Mouse (Mus musculus): Measurements from ENCODE around the gene Tmpo.
A peak's percentile ranks its signal among the peaks of the same experiment; 100 is the strongest.
"Not testable (repeated sequence)": the region's sequence is repeated elsewhere in the genome, so short reads cannot be mapped to it uniquely, and the experiment has no call there.

Gene Tmpo

GRCm38 (mm10) chr10:91184893-91185292 is 3.8 kb upstream of the Tmpo start:
- DNase-seq (ENCODE audit: low spot score in 2 of 2): not testable (repeated sequence)

DNA sequence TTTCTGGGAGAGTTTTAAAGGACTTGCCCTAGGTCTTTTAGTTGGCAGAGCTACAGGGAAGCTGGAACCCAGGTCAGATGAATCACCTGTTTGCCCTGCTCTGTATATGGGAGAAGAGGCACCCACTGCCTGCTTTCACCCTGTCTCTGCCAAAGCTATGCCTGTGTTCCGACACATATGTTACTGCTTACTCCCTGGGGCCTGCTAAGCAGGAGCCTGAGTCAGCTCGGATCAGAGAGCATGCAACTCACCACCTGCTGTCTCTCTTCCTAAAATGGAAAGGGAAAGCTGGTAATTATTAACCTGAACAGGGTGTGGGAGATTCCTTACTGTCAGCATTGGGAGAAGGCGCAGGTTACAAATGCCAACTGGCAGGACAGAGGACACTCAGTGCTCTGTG is 2.2 kb upstream of the Tmpo start:
- no peak for DNase-seq (ENCODE audit: low spot score in 2 of 2)

- DNase-seq (ENCODE audit: low spot score in 2 of 2): peak in 1 of 2 experiments; percentile 28
These were observed 1.3 kb upstream of the Tmpo start for GRCm38 (mm10) chr10:91182291-91182990.

DNA sequence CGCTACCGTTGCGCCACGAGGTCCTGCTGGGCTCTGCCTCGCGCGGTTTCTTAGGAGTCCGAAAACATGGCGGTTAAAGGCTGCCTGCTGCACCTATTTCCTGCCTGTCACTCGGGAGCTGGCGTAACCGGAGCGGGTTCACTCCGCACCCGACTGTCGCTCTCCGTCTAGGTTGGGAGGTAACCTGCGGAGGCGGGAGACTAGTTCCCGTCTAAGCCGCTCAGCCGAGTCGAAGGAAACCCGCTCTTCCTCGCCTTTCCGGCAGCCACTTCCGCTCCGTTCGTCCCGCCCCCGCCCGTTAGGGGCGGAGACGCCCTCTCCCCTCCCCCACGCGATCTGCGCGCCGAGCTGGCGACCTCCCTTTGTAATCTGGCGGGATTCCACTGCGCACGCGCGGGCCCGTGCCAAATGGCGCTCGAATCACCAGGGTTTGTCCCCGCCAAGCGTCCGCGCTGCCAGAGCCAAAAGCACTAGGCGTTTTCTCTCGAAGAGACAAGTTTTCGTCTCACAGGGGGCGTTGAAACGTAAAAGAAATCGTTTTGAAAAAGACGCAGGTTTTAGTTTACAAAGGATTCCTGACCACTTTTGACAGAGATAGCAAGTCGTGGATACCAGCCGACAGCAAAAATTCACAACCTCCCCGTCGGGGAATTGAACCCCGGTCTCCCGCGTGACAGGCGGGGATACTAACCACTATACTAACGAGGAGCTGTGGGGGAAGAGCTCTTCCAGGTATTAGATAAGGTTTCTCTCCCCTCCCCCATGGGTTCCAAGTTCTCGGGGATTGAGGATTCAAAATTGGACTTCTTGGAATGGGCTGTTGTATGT is 560 bp upstream of the Tmpo start:
- peak; percentile 97 to 100 for DNase-seq (ENCODE audit: low spot score in 2 of 2)

DNA sequence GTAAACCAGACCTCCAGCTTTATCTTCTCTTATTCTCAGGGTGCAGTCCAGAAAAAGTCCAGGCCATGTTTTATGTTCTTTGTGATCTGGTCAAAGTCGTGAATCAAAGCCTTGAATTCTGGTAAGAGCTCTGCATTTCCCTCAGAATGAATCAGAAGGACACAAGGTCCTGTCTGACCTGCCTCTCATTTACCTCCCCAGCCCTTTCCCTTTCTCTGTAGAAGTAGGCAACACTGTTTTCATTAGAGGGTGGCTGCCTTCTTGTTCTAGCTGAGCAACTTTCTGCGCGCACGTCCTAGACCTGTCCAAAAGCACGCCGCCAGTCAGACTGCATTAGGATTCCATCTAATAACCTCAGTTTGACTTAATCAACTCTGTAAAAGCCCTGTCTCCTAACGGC is 814 bp downstream of the Tmpo start:
- no peak for DNase-seq (ENCODE audit: low spot score in 2 of 2)

- no peak for DNase-seq (ENCODE audit: low spot score in 2 of 2)
These were observed 1.3 kb downstream of the Tmpo start for GRCm38 (mm10) chr10:91179834-91180233.

GRCm38 (mm10) chr10:91177201-91177600 is 3.9 kb downstream of the Tmpo start:
- DNase-seq (ENCODE audit: low spot score in 2 of 2): no peak

DNA sequence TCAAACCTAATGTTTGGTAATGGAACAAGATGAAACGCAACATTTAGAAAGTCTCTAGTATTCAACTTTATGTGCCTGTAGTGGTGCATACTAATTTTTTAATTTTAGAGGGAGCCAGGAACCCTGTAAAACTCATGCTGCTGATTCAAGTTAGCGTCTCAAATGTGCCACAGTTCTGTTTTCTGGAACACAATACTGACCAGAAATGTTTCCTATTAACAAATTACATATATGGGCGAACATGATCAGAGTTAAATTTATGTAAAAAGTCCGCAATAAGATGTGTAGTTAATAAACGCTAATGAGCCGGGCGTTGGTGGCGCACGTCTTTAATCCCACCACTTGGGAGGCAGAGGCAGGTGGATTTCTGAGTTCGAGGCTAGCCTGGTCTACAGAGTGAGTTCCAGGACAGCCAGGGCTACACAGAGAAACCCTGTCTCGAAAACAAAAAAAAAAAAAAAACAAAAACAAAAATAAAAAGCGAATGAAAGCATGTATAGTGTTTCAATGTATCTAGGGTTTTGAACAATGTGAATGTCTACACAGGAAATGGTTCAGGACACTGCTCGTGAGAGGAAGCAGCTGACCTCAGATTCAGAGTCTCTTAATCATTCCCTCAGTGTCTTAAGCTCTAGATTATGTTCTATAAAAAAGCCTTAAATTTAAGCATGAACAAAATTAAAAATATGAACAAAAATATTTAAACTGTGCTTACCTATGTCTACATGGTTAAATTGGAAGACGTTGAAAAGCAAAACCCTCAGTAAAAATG is 8.6 kb downstream of the Tmpo start:
- no peak for DNase-seq (ENCODE audit: low spot score in 2 of 2)

- peak; percentile 89 to 95 for DNase-seq (ENCODE audit: low spot score in 2 of 2)
These were observed 9.4 kb downstream of the Tmpo start for GRCm38 (mm10) chr10:91171455-91172328.

GRCm38 (mm10) chr10:91171041-91171440 is 10.1 kb downstream of the Tmpo start:
- peak; percentile 53 to 56 for DNase-seq (ENCODE audit: low spot score in 2 of 2)

- peak; percentile 81 to 89 for DNase-seq (ENCODE audit: low spot score in 2 of 2)
These were observed 10.8 kb downstream of the Tmpo start for GRCm38 (mm10) chr10:91170143-91170941.

DNA sequence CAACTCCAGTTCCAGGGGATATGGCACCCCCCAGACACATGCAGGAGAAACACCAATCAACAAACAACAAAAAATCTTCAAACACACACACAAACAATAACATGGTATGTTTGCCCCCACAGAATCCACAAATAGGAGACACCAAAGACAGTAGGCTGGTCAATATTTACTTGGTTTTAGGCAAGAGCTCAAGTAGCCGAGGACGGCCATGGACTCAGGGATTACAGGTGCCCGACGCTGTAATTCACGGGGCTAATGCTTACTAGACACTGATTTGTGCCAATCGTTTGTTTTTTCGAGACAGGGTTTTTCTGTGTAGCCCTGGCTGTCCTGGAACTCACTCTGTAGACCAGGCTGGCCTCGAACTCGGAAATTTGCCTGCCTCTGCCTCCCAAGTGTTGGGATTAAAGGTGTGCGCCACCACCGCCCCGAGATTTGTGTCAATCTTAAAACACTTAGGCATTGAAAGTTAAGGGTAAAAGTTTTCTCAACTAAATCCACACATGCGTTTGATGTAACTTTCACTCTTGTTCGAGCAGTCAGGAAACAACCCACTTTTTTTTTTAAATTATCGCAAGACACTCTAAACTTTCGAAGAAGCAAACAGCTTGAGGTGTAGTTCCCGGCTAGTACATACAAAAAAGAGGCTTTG is 11.6 kb downstream of the Tmpo start:
- DNase-seq (ENCODE audit: low spot score in 2 of 2): no peak

- no peak for DNase-seq (ENCODE audit: low spot score in 2 of 2)
These were observed 13.8 kb downstream of the Tmpo start for GRCm38 (mm10) chr10:91167352-91167751.

- DNase-seq (ENCODE audit: low spot score in 2 of 2): peak; percentile 65 to 72
These were observed 14.2 kb downstream of the Tmpo start for GRCm38 (mm10) chr10:91166890-91167289.

DNA sequence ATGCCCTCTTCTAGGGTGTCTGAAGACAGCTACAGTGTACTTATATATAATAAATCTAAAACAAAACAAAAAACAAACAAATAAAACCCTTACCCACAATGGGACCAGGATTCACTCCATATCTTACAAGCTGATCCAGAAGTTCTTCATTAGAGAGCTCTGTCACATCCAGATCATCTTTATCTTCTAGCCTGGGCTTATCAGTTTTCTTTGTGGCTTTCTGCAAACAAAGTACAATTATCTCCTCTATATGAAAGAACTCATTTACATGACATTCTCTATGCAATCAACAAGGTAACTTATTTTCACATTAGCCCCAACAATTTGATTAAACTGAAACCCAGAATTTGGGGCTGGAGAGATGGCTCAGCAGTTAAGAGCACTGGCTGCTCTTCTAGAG is 15.3 kb downstream of the Tmpo start:
- no peak for DNase-seq (ENCODE audit: low spot score in 2 of 2)

GRCm38 (mm10) chr10:91164491-91164890 is 16.6 kb downstream of the Tmpo start:
- DNase-seq (ENCODE audit: low spot score in 2 of 2): no peak

- DNase-seq (ENCODE audit: low spot score in 2 of 2): no peak
These were observed 18.5 kb downstream of the Tmpo start for GRCm38 (mm10) chr10:91162511-91163163.

GRCm38 (mm10) chr10:91162077-91162476 is 19.0 kb downstream of the Tmpo start:
- DNase-seq (ENCODE audit: low spot score in 2 of 2): no peak

DNA sequence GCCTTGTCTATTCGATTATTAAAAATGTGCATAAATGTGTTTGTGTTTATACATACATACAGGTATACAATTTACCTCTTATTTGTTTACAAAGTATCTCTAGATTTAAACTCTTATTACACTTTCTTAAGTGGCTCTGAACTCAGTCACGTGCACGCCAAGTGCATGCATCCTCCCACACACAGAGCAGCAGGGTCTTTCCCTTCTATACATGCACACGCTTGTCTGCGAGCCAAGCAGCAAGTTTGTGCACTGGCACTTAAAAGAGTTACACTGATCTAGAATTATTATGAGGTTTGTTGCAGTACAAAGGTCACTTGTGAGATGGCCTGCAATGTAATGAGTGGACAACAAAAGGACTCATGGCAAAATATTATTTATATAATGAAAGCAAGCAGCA is 20.1 kb downstream of the Tmpo start:
- no peak for DNase-seq (ENCODE audit: low spot score in 2 of 2)
